Mouse (Mus musculus) CH12.LX (cell line): ENCODE data around the gene Gnb1l. TPM values are rescaled to one million over a fixed set of nuclear protein-coding genes. Genes with fewer than 3 reads are reported as not detected.

Experiments used
- DNase-seq: peaks from one replicate; pipeline ENCODE4 v3.0.0-alpha.2; 2013; ENCODE audit errors: extremely low read depth
- H3K27ac ChIP-seq: 2 replicates; pipeline ENCODE4 v1.5.1; 2012; ENCODE audit warnings: low read depth, mild to moderate bottlenecking, control low read depth, moderate library complexity; ENCODE audit not compliant: insufficient read depth
- H3K27me3 ChIP-seq: replicated peaks from 2 replicates; pipeline ENCODE3; 2012; ENCODE audit warnings: inconsistent platforms
- H3K36me3 ChIP-seq, 2 experiments: replicated peaks in 1 of 2; 2 replicates each; pipeline versions ENCODE3 to v1.6.1; 2012; ENCODE audit warnings: inconsistent platforms in 1 of 2, low read length in 1 of 2, mild to moderate bottlenecking in 1 of 2, mixed read lengths in 1 of 2, moderate library complexity in 1 of 2; ENCODE audit not compliant: control insufficient read depth in 1 of 2, insufficient read depth in 1 of 2
- H3K4me1 ChIP-seq, 2 experiments: 2 replicates each; pipeline ENCODE4 v1.6.1; 2012; ENCODE audit warnings: inconsistent platforms in 1 of 2, moderate library complexity in 1 of 2; ENCODE audit not compliant: insufficient read depth in 2 of 2, control insufficient read depth in 1 of 2
- H3K4me2 ChIP-seq: 2 replicates; pipeline ENCODE4 v1.6.1; 2012; ENCODE audit warnings: low read depth, mild to moderate bottlenecking, control low read depth; ENCODE audit not compliant: poor library complexity, insufficient read depth, severe bottlenecking
- H3K4me3 ChIP-seq, 3 experiments: fragments of 150-350 bp in 1 of 3; sonication (generic) in 1 of 3; replicated peaks in 1 of 3; 2 replicates each; pipeline versions ENCODE3 to v1.5.1; 2011 to 2012; ENCODE audit warnings: low read depth in 2 of 3, low read length in 2 of 3, mild to moderate bottlenecking in 2 of 3, moderate library complexity in 2 of 3, control low read depth in 1 of 3, improper control_type of control experiment in 1 of 3, inconsistent platforms in 1 of 3, mixed read lengths in 1 of 3; ENCODE audit not compliant: poor library complexity in 1 of 3
- H3K79me2 ChIP-seq: replicated peaks from 2 replicates; pipeline ENCODE4 v1.6.1; 2012; ENCODE audit warnings: mild to moderate bottlenecking, moderate library complexity; ENCODE audit not compliant: control insufficient read depth, poor library complexity, insufficient read depth, severe bottlenecking; ENCODE audit errors: extremely low read depth
- H3K9ac ChIP-seq: 2 replicates; pipeline ENCODE4 v1.6.1; 2012; ENCODE audit warnings: low read depth, mild to moderate bottlenecking, control low read depth, moderate library complexity; ENCODE audit not compliant: insufficient read depth
- H3K9me3 ChIP-seq: replicated peaks from 2 replicates; pipeline ENCODE3; 2012; ENCODE audit warnings: low read length, inconsistent platforms, mixed read lengths
- BHLHE40 ChIP-seq: IDR thresholded peaks from 2 replicates; pipeline ENCODE4 v1.6.1; 2011; ENCODE audit warnings: mild to moderate bottlenecking, low read depth, low read length, improper control_type of control experiment
- CHD1 ChIP-seq: IDR thresholded peaks from 2 replicates; pipeline ENCODE4 v1.6.1; 2012; ENCODE audit warnings: low read depth, low read length, improper control_type of control experiment, inconsistent platforms
- EP300 ChIP-seq: IDR thresholded peaks from 2 replicates; pipeline ENCODE4 v1.6.1; 2011; ENCODE audit warnings: low read length, improper control_type of control experiment
- GABPA ChIP-seq: IDR thresholded peaks from 2 replicates; pipeline ENCODE4 v1.6.1; 2012; ENCODE audit warnings: low read depth, low read length, improper control_type of control experiment, inconsistent platforms; ENCODE audit not compliant: insufficient replicate concordance
- JUN ChIP-seq: IDR thresholded peaks from 2 replicates; pipeline ENCODE4 v1.6.1; 2011; ENCODE audit warnings: low read depth, mild to moderate bottlenecking, low read length, improper control_type of control experiment, moderate library complexity; ENCODE audit not compliant: insufficient read depth
- MAFK ChIP-seq: IDR thresholded peaks from 2 replicates; pipeline ENCODE4 v1.6.1; 2011; ENCODE audit warnings: low read length, improper control_type of control experiment; ENCODE audit not compliant: insufficient replicate concordance
- MAX ChIP-seq: IDR thresholded peaks from 2 replicates; pipeline ENCODE4 v1.6.1; 2011; ENCODE audit warnings: low read length, improper control_type of control experiment
- MAZ ChIP-seq: IDR thresholded peaks from 2 replicates; pipeline ENCODE4 v1.6.1; 2012; ENCODE audit warnings: low read depth, mild to moderate bottlenecking, inconsistent platforms, low read length, improper control_type of control experiment, moderate library complexity
- NELFE ChIP-seq: IDR thresholded peaks from 2 replicates; pipeline ENCODE4 v1.6.1; 2011; ENCODE audit warnings: low read depth, low read length, improper control_type of control experiment
- POLR2AphosphoS2 ChIP-seq: IDR thresholded peaks from 2 replicates; pipeline ENCODE4 v1.6.1; 2011; ENCODE audit warnings: low read depth, low read length, improper control_type of control experiment
- RAD21 ChIP-seq: IDR thresholded peaks from 2 replicates; pipeline ENCODE4 v1.6.1; 2011; ENCODE audit warnings: low read depth, mild to moderate bottlenecking, low read length, improper control_type of control experiment, moderate library complexity
- SIN3A ChIP-seq: IDR thresholded peaks from 2 replicates; pipeline ENCODE4 v1.6.1; 2012; ENCODE audit warnings: low read length, improper control_type of control experiment, inconsistent platforms
- TBP ChIP-seq: conservative IDR thresholded peaks from 2 replicates; pipeline ENCODE4 v1.6.1; 2011; ENCODE audit warnings: low read depth, low read length, improper control_type of control experiment
- USF1 ChIP-seq: IDR thresholded peaks from 2 replicates; pipeline ENCODE4 v1.6.1; 2014; ENCODE audit warnings: low read depth, mild to moderate bottlenecking, inconsistent platforms, low read length, improper control_type of control experiment
- ZC3H11A ChIP-seq: IDR thresholded peaks from 2 replicates; pipeline ENCODE4 v1.6.1; 2012; ENCODE audit warnings: low read depth, mild to moderate bottlenecking, inconsistent platforms, low read length, improper control_type of control experiment
- ZKSCAN1 ChIP-seq: IDR thresholded peaks from 2 replicates; pipeline ENCODE4 v1.6.1; 2012; ENCODE audit warnings: low read depth, inconsistent platforms, low read length, improper control_type of control experiment, borderline replicate concordance
- ZMIZ1 ChIP-seq: IDR thresholded peaks from 2 replicates; pipeline ENCODE4 v1.6.1; 2012; ENCODE audit warnings: low read depth, mild to moderate bottlenecking, inconsistent platforms, low read length, improper control_type of control experiment
- ZNF384 ChIP-seq: IDR thresholded peaks from 2 replicates; pipeline ENCODE4 v1.6.1; 2012; ENCODE audit warnings: low read depth, low read length, improper control_type of control experiment, inconsistent platforms
- dilution Hi-C: fragments of 300-500 bp; cut with MboI; formaldehyde crosslinking; loops from 2 replicates; pipeline ENCODE4 v1.14.3; 2020; ENCODE audit warnings: low sequenced_read_pairs; ENCODE audit not compliant: extremely low pct_unique_long_range_greater_than_20kb, extremely low pct_ligation_motif_present
- in situ Hi-C: fragments of 300-500 bp; cut with MboI; formaldehyde crosslinking; loops from 3 replicates; pipeline ENCODE4 v1.14.3; 2019; ENCODE audit warnings: low sequenced_read_pairs, low pct_ligation_motif_present, low pct_unique_long_range_greater_than_20kb, mixed read lengths
- polyA plus RNA-seq: library from polyadenylated mRNA; unstranded; fragments of >175 nt; gene quantifications from 2 replicates; pipeline ENCODE4 v1.2.1, GENCODE M21; 2012; ENCODE audit warnings: low read depth; ENCODE audit not compliant: insufficient read length
- total RNA-seq, 2 experiments: library from RNA; depleted of rRNA; stranded (reverse); fragments of 300-350 nt in 1 of 2; fragments of >200 nt in 1 of 2; gene quantifications; 2 replicates each; pipeline ENCODE4 v1.2.3; 2012 to 2014

Gene Gnb1l
- total and polyA plus RNA-seq, 3 experiments, result 15.9 to 25.5 (median 21.5) TPM

DNA sequence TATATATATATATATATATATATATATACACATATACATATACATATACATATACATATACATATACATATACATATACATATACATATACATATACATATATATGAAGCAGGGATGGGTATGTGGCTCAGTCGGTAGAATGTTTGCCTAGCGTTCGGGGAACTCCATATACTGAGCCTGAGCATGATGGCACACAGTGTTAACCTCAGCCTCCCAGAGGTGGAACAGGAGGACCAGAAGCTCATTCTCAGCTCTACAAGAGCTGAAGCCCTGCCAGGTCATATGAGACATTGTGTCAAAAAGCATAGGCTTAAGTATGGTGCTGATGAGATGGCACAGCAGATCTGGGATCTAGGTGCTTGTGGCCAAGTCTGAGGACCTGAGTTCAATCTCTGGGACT, 8.2 kb upstream of the Gnb1l start:
- no peak overlapping the region for H3K4me3 ChIP-seq

DNA sequence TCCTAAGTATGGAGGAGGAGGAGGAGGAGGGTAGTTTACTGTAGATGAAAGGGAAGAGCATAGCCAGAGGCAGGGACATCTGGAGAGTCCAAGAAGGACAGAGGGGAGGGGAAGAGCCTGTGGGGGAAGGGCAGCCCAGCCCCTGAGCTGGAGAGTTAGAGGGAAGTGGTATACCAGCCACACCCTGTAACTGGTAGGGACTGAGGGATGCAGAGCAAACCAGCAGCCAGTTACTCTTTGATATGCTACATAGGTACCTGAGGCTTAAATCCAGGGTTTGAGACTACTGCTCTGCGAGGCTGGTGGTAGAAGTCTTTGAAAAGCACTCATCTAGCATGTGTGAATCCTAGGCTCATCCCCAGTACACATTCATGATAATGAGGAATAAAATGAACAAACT, 7.6 kb upstream of the Gnb1l start:
- in situ Hi-C loops (no loop called here), dilution Hi-C loops (no loop called here)
- H3K27me3 ChIP-seq, result no peaks in the 10 kb centered on the region
- H3K9me3 ChIP-seq, result peaks cover 4% of the 10 kb centered on the region
- H3K9ac ChIP-seq, result no peak overlapping the region
- peaks cover 0 to 5% of the 10 kb centered on the region in 2 experiments for H3K36me3 ChIP-seq
- DNase-seq, result no peak
- peaks cover 0 to 3% of the 10 kb centered on the region in 2 experiments; a peak in 1 of 4 replicates for H3K4me1 ChIP-seq
- H3K4me2 ChIP-seq, result no peak overlapping the region
- no peak overlapping the region for H3K4me3 ChIP-seq
- no peaks in the 10 kb centered on the region for H3K79me2 ChIP-seq
- TF ChIP-seq NELFE (no peak), SIN3A (no peak), EP300 (no peak), CHD1 (no peak), ZMIZ1 (no peak), ZC3H11A (no peak), POLR2AphosphoS2 (no peak)
- no peak overlapping the region for H3K27ac ChIP-seq

More for the DNA sequence above, 8.2 kb upstream of the Gnb1l start:
- H3K27me3 ChIP-seq, result no peaks in the 10 kb centered on the region
- H3K9ac ChIP-seq, result no peak overlapping the region
- in situ Hi-C loops (no loop called here), dilution Hi-C loops (no loop called here)
- no peak overlapping the region for H3K4me2 ChIP-seq
- TF ChIP-seq ZMIZ1 (no peak), SIN3A (no peak), ZNF384 (no peak), NELFE (no peak), TBP (no peak), JUN (no peak), MAFK (no peak), USF1 (no peak), RAD21 (no peak), MAX (no peak), ZKSCAN1 (no peak), GABPA (no peak), MAZ (no peak), BHLHE40 (no peak), CHD1 (no peak)
- H3K36me3 ChIP-seq, result peaks cover 0 to 5% of the 10 kb centered on the region in 2 experiments
- H3K27ac ChIP-seq, result no peak overlapping the region
- H3K79me2 ChIP-seq, result no peaks in the 10 kb centered on the region
- no peak for DNase-seq
- H3K9me3 ChIP-seq, result peaks cover 4% of the 10 kb centered on the region
- peaks cover 0 to 3% of the 10 kb centered on the region in 2 experiments; a peak in 1 of 4 replicates for H3K4me1 ChIP-seq
